Mouse (Mus musculus): Measurements from ENCODE around the gene Parva. TPM values are rescaled to one million over a fixed set of nuclear protein-coding genes. Genes with fewer than 3 reads are reported as not detected.

Gene Parva
- polyA plus RNA-seq, 1 experiment: 80.5 TPM

GRCm38 (mm10) chr7:112549136-112549535 is 121.8 kb downstream of the Parva start:
- no peak for TF ChIP-seq POLR2A (IDR thresholded peaks at IDR 0.05; ENCODE audit: borderline replicate concordance, extremely low read depth, low read depth, low read length)
- WGBS: 82% methylated on average over 3 of the region's 3 CpGs

DNA sequence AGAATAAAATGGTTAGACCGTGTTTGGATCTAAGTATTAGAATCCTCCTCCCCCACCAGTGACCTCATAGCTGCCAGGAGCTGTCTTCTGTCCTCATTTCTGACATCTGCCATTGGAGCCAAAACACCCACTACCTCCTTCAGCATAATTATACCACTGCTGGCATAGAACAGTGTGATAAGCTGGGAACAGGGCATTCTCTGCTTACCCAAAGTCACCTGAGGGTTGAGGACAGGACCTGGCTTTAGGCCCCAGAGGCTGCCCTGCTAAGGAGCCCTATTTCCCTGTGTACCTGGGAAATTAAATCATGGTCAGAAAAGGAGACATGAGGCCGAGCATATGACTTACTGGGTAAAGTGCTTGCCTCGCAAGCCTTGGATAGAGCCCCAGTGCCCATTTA is 134.2 kb downstream of the Parva start:
- TF ChIP-seq CTCF (IDR thresholded peaks at IDR 0.05; ENCODE audit: insufficient read depth, low read length) (no peak), POLR2A (IDR thresholded peaks at IDR 0.05; ENCODE audit: borderline replicate concordance, extremely low read depth, low read depth, low read length) (no peak)
- Histone ChIP-seq H3K4me3 (replicated peaks; ENCODE audit: extremely low read depth, low read depth, low read length) (no peak overlapping the region), H3K4me1 (ENCODE audit: control insufficient read depth, insufficient read depth, low read length) (no peaks in the 10 kb centered on the region)
- DNase-seq: no peak
- 88% methylated on average over 3 of the region's 3 CpGs for WGBS

More at GRCm38 (mm10) chr7:112549136-112549535, 121.8 kb downstream of the Parva start:
- Histone ChIP-seq H3K4me1 (ENCODE audit: control insufficient read depth, insufficient read depth, low read length) (no peaks in the 10 kb centered on the region), H3K4me3 (replicated peaks; ENCODE audit: extremely low read depth, low read depth, low read length) (no peak overlapping the region)
- DNase-seq: no peak

DNA sequence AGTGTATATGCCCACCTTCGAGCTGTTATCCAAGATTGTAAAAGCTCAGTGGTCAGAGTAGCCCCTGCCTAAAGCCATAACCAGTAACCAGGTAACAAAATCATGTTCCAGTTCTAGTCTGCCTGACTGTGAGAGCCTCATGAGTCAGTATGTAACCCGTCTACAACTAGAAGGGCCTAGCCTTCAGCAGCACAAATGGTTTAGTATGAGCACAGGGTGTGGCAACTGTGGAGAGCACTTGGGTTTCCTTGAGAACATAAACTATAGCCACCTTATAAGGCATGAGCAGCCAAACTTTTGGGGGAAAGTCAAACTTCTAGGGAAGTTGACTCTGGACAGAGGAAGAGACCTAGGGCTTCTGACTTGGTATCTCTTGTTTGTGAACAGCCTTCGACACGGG is 139.7 kb downstream of the Parva start:
- Histone ChIP-seq H3K4me1 (ENCODE audit: control insufficient read depth, insufficient read depth, low read length) (no peaks in the 10 kb centered on the region), H3K4me3 (replicated peaks; ENCODE audit: extremely low read depth, low read depth, low read length) (no peak overlapping the region)
- no peak for DNase-seq
- no peak for TF ChIP-seq CTCF (IDR thresholded peaks at IDR 0.05; ENCODE audit: insufficient read depth, low read length)
- no peak for TF ChIP-seq POLR2A (IDR thresholded peaks at IDR 0.05; ENCODE audit: borderline replicate concordance, extremely low read depth, low read depth, low read length)
- 89% methylated on average over 4 of the region's 4 CpGs for WGBS

- WGBS: 81% methylated on average over 5 of the region's 5 CpGs
- H3K4me3 ChIP-seq (replicated peaks; ENCODE audit: extremely low read depth, low read depth, low read length): no peak overlapping the region
- DNase-seq: no peak
- no peak for TF ChIP-seq CTCF (IDR thresholded peaks at IDR 0.05; ENCODE audit: insufficient read depth, low read length)
- TF ChIP-seq POLR2A (IDR thresholded peaks at IDR 0.05; ENCODE audit: borderline replicate concordance, extremely low read depth, low read depth, low read length): no peak
- no peaks in the 10 kb centered on the region for H3K4me1 ChIP-seq (ENCODE audit: control insufficient read depth, insufficient read depth, low read length)
Observed at GRCm38 (mm10) chr7:112568961-112569360, 141.7 kb downstream of the Parva start.

- TF ChIP-seq CTCF (IDR thresholded peaks at IDR 0.05; ENCODE audit: insufficient read depth, low read length): no peak
- TF ChIP-seq POLR2A (IDR thresholded peaks at IDR 0.05; ENCODE audit: borderline replicate concordance, extremely low read depth, low read depth, low read length): no peak
- 75% methylated on average over 6 of the region's 6 CpGs for WGBS
- Histone ChIP-seq H3K4me1 (ENCODE audit: control insufficient read depth, insufficient read depth, low read length) (no peaks in the 10 kb centered on the region; the same call in 1 of the 2 replicates), H3K4me3 (replicated peaks; ENCODE audit: extremely low read depth, low read depth, low read length) (no peak overlapping the region)
- no peak for DNase-seq
Observed at GRCm38 (mm10) chr7:112581621-112582020, 154.3 kb downstream of the Parva start.

DNA sequence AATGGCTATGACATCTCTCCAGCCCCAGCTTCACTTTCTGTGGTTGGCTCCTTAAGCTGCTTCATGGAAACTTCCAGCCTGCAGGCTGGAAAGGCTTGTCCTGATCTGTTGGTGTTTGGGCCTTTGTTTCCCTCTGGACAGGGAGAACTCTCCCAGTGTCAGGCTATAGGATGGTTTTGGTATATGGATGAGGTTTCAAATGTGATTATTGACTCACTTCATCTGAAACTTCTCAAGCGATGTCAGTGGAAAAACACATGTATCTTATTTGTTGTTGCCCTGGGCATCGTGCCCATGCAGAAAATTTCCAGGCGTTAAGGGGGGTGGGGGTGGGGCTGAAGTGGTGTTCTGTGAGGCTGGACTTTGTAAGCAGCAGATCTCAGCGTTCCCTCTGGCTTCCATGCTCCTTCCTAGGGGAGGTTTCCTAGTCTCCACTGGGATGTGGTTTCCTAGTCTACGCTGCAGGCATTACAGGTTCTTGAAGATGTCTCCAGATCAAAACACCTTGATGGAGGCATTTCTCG is 155.6 kb downstream of the Parva start:
- no peak for TF ChIP-seq POLR2A (IDR thresholded peaks at IDR 0.05; ENCODE audit: borderline replicate concordance, extremely low read depth, low read depth, low read length)
- TF ChIP-seq CTCF (IDR thresholded peaks at IDR 0.05; ENCODE audit: insufficient read depth, low read length): no peak
- no peak overlapping the region for H3K4me3 ChIP-seq (replicated peaks; ENCODE audit: extremely low read depth, low read depth, low read length)
- no peaks in the 10 kb centered on the region; the same call in 1 of the 2 replicates for H3K4me1 ChIP-seq (ENCODE audit: control insufficient read depth, insufficient read depth, low read length)
- WGBS: 55% methylated on average over 6 of the region's 6 CpGs
- no peak for DNase-seq

DNA sequence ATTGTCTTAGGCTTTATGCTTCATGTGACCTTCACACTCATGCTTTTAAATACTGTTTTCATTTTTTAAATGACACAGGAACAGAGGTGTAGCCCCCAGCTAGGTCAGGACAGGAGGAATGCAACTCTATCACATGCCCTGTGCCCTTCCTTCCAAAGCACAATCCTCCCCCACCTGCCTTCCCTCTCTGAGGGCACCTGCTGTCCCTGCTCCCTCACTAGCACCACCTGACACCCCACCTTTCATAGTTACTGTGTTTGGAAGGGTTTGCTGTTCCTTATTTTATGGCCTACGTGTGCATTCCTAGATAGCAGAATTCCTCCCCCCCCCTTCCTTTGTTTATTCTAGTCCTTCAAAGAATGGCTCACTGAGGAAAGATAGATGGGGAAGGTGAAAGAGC is 160.1 kb downstream of the Parva start:
- 38% methylated on average over 1 of the region's 1 CpGs for WGBS
- H3K4me1 ChIP-seq (ENCODE audit: control insufficient read depth, insufficient read depth, low read length): no peaks in the 10 kb centered on the region; the same call in 1 of the 2 replicates
- TF ChIP-seq CTCF (IDR thresholded peaks at IDR 0.05; ENCODE audit: insufficient read depth, low read length) (no peak), POLR2A (IDR thresholded peaks at IDR 0.05; ENCODE audit: borderline replicate concordance, extremely low read depth, low read depth, low read length) (no peak)
- no peak for DNase-seq
- no peak overlapping the region for H3K4me3 ChIP-seq (replicated peaks; ENCODE audit: extremely low read depth, low read depth, low read length)

GRCm38 (mm10) chr7:112589530-112589929 is 162.2 kb downstream of the Parva start:
- H3K4me3 ChIP-seq (replicated peaks; ENCODE audit: extremely low read depth, low read depth, low read length): no peak overlapping the region
- TF ChIP-seq POLR2A (IDR thresholded peaks at IDR 0.05; ENCODE audit: borderline replicate concordance, extremely low read depth, low read depth, low read length): no peak
- no peak for TF ChIP-seq CTCF (IDR thresholded peaks at IDR 0.05; ENCODE audit: insufficient read depth, low read length)
- 87% methylated on average over 6 of the region's 6 CpGs for WGBS
- no peak for DNase-seq
- H3K4me1 ChIP-seq (ENCODE audit: control insufficient read depth, insufficient read depth, low read length): no peaks in the 10 kb centered on the region

- no peak for DNase-seq
- 23% methylated on average over 5 of the region's 5 CpGs for WGBS
- no peak for TF ChIP-seq POLR2A (IDR thresholded peaks at IDR 0.05; ENCODE audit: borderline replicate concordance, extremely low read depth, low read depth, low read length)
- no peak for TF ChIP-seq CTCF (IDR thresholded peaks at IDR 0.05; ENCODE audit: insufficient read depth, low read length)
- Histone ChIP-seq H3K4me3 (replicated peaks; ENCODE audit: extremely low read depth, low read depth, low read length) (no peak overlapping the region), H3K4me1 (ENCODE audit: control insufficient read depth, insufficient read depth, low read length) (no peaks in the 10 kb centered on the region; the same call in 1 of the 2 replicates)
Observed at GRCm38 (mm10) chr7:112593586-112593985, 166.3 kb downstream of the Parva start.

DNA sequence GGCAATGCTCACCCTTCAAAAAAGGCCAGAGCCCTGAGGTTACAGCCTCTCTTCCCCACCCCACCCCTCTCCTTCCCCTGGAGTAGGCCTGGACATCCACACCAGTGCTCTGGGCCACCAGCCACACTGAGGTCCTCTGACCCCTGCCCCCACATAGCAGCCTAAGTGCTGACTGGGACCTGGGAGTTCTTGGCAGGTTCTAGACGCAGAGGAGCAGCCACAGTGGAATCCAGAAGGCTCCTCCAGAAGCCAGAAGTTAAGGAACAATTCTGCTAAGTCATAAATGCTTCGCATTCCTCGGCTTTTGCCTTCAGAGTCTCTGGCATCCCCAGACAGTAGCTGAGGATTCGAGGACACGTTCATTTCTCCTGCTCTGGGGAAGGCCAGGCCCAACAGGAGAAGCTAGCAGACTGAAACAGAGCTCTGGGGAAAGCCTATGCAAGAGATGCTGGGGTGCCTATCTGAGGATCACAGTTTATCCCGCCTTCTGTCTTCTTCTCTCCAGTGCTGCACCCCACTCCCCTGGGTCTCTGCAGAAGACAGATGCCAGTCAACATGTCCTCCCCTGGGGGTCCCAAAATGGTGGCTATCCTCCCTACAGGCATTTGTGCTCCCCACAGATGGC is 168.0 kb downstream of the Parva start:
- no peaks in the 10 kb centered on the region; the same call in 1 of the 2 replicates for H3K4me1 ChIP-seq (ENCODE audit: control insufficient read depth, insufficient read depth, low read length)
- TF ChIP-seq POLR2A (IDR thresholded peaks at IDR 0.05; ENCODE audit: borderline replicate concordance, extremely low read depth, low read depth, low read length) (no peak), CTCF (IDR thresholded peaks at IDR 0.05; ENCODE audit: insufficient read depth, low read length) (no peak)
- H3K4me3 ChIP-seq (replicated peaks; ENCODE audit: extremely low read depth, low read depth, low read length): no peak overlapping the region
- no peak for DNase-seq
- 51% methylated on average over 6 of the region's 6 CpGs for WGBS

All from lung, adult 2 months (tissue).